Mouse (Mus musculus) right cerebral cortex, postnatal 36 days (tissue): ENCODE results near the gene Raf1.
"Not testable (repeated sequence)": the region's sequence is repeated elsewhere in the genome, so short reads cannot be mapped to it uniquely, and the experiment has no call there.

Source experiments
- DNase-seq, 2 experiments: peaks; one replicate each; pipeline ENCODE4 v3.0.0; 2022; ENCODE audit warnings: low spot score in 2 of 2, mixed read lengths in 1 of 2

Raf1 gene

GRCm38 (mm10) chr6:115681066-115681465, 4.6 kb upstream of the Raf1 start:
- no peak for DNase-seq

- no peak for DNase-seq
These were observed 1.6 kb upstream of the Raf1 start for GRCm38 (mm10) chr6:115678012-115678411.

- DNase-seq: no peak
These were observed 1.0 kb upstream of the Raf1 start for GRCm38 (mm10) chr6:115677441-115677840.

- peak; percentile 29 to 31 for DNase-seq
These were observed 713 bp downstream of the Raf1 start for GRCm38 (mm10) chr6:115675508-115676336.

- DNase-seq: peak in 1 of 2 experiments; percentile 6
These were observed 1.3 kb downstream of the Raf1 start for GRCm38 (mm10) chr6:115675166-115675507.

GRCm38 (mm10) chr6:115674316-115674715, 2.1 kb downstream of the Raf1 start:
- DNase-seq: no peak

GRCm38 (mm10) chr6:115672700-115673099, 3.7 kb downstream of the Raf1 start:
- no peak for DNase-seq

- DNase-seq: no peak
These were observed 9.8 kb downstream of the Raf1 start for GRCm38 (mm10) chr6:115666641-115667040.

- DNase-seq: no peak
These were observed 12.2 kb downstream of the Raf1 start for GRCm38 (mm10) chr6:115664268-115664667.

- DNase-seq: no peak
These were observed 17.6 kb downstream of the Raf1 start for GRCm38 (mm10) chr6:115658802-115659201.

- DNase-seq: no peak
These were observed 22.5 kb downstream of the Raf1 start for GRCm38 (mm10) chr6:115653939-115654338.

GRCm38 (mm10) chr6:115651719-115652118, 24.7 kb downstream of the Raf1 start:
- no peak for DNase-seq

- DNase-seq: no peak
These were observed 25.7 kb downstream of the Raf1 start for GRCm38 (mm10) chr6:115650476-115651427.

- DNase-seq: no peak
These were observed 26.6 kb downstream of the Raf1 start for GRCm38 (mm10) chr6:115649792-115650365.

- no peak for DNase-seq
These were observed 33.1 kb downstream of the Raf1 start for GRCm38 (mm10) chr6:115643315-115643714.

GRCm38 (mm10) chr6:115638188-115638587, 38.2 kb downstream of the Raf1 start:
- DNase-seq: not testable (repeated sequence)

GRCm38 (mm10) chr6:115634015-115634414, 42.4 kb downstream of the Raf1 start:
- DNase-seq: no peak

- DNase-seq: no peak
These were observed 45.2 kb downstream of the Raf1 start for GRCm38 (mm10) chr6:115631056-115631795.

- DNase-seq: no peak
These were observed 50.3 kb downstream of the Raf1 start for GRCm38 (mm10) chr6:115626121-115626520.

GRCm38 (mm10) chr6:115620942-115621341, 55.5 kb downstream of the Raf1 start:
- DNase-seq: no peak

GRCm38 (mm10) chr6:115619818-115620217, 56.6 kb downstream of the Raf1 start:
- no peak for DNase-seq

- DNase-seq: no peak
These were observed 60.5 kb downstream of the Raf1 start for GRCm38 (mm10) chr6:115615983-115616382.
